Comparison of ENCODE assay signal across 9 mouse cellular contexts in the genomic region with DNA sequence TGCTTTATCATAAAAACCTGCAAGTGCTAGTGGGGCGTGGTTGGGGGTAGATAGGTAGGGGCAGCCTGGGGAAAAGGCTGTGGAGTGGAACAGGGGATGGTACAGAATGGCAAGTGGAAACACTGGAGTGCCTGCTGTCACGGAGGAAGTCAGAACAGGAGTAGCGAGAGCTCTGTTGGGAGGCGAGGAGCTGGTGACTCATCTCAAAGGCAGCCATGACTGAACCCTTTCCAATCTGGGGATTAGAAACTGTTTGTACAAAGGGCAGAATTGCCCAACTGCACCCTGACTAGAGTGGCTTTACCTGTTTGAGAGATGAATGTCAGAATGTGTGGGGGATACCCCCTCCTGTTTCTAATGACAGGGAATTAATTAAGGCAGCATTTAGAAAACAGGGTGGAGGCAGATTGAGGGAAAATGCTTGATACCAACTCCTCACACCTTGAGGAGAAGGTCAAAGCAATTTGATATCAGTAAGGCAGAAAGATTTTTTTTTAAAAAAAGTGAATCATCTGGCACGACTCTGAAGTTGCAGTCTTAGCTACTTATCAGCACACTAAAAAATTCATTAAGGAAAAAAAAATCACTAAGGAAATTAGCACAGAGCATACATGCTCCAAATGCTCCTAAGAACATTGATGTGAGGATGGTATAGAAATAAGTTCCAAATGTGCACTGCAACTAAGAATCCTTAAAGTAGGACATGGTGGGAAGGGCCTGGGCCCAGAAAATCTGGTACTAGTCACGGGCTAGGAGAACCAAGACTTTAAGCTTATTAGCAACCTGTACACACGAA. TPM values are rescaled to one million over a fixed set of nuclear protein-coding genes. Genes with fewer than 3 reads are reported as not detected.
A peak's percentile ranks its signal among the peaks of the same experiment; 100 is the strongest.
DNase-seq lines count a peak whose midpoint lies in the region; ATAC-seq and TF ChIP-seq lines count a peak whose summit lies in the region.
"Had no signal": no experiment of that assay in that cellular context is flagged by ENCODE, and none has a peak within 500 bp of the region (broad histone marks: within the 10 kb centered on the region; RNA-seq: fewer than 3 reads in every experiment).

No protein-coding gene starts in this region.

- no peaks in the 10 kb centered on the region for H3K4me1 ChIP-seq in limb, embryonic 14.5 days (ENCODE audit: control insufficient read depth, insufficient read depth, low read length)
- H3K4me1 ChIP-seq in limb, embryonic 10.5 days, result no peaks in the 10 kb centered on the region
- H3K4me1 ChIP-seq in embryonic facial prominence, embryonic 10.5 days, result no peaks in the 10 kb centered on the region
- H3K4me1 ChIP-seq in lung, embryonic 16.5 days (replicated peaks; ENCODE audit: control insufficient read depth, insufficient read depth, low read length), result no peaks in the 10 kb centered on the region
- H3K4me1 ChIP-seq in hindbrain, embryonic 14.5 days (replicated peaks; ENCODE audit: control insufficient read depth, insufficient read depth, low read length), result no peaks in the 10 kb centered on the region
- H3K4me1 ChIP-seq: forebrain, embryonic 10.5 days had no signal

- H3K27me3 ChIP-seq in limb, embryonic 14.5 days (ENCODE audit: control insufficient read depth, insufficient read depth, low read length), result no peaks in the 10 kb centered on the region
- no peaks in the 10 kb centered on the region for H3K27me3 ChIP-seq in limb, embryonic 10.5 days (ENCODE audit: low read depth, poor library complexity, severe bottlenecking)
- H3K27me3 ChIP-seq in embryonic facial prominence, embryonic 10.5 days (replicated peaks; ENCODE audit: low read depth, poor library complexity, severe bottlenecking), result no peaks in the 10 kb centered on the region
- H3K27me3 ChIP-seq in lung, embryonic 16.5 days (ENCODE audit: control insufficient read depth, insufficient read depth, low read depth, low read length), result no peaks in the 10 kb centered on the region
- H3K27me3 ChIP-seq in hindbrain, embryonic 14.5 days (ENCODE audit: control insufficient read depth, insufficient read depth, low read length), result no peaks in the 10 kb centered on the region

- no peak overlapping the region for H3K4me2 ChIP-seq in limb, embryonic 14.5 days (replicated peaks; ENCODE audit: low read depth, low read length, severe bottlenecking)
- H3K4me2 ChIP-seq in lung, embryonic 16.5 days (ENCODE audit: low read depth, low read length), result no peak overlapping the region
- no peak overlapping the region for H3K4me2 ChIP-seq in hindbrain, embryonic 14.5 days (replicated peaks)

- no peak for ATAC-seq in limb, embryonic 14.5 days (ENCODE audit: low FRiP score, low read depth)
- peak; percentile 94 for ATAC-seq in lung, embryonic 16.5 days (ENCODE audit: low read depth)
- ATAC-seq in granulocyte monocyte progenitor cell, adult 5-6 weeks (replicated peaks; ENCODE audit: poor library complexity, severe bottlenecking), result no peak
- ATAC-seq in hindbrain, embryonic 14.5 days (ENCODE audit: low FRiP score), result no peak

- peak; percentile 46 for DNase-seq in limb, embryonic 14.5 days (ENCODE audit: low spot score)
- no peak for DNase-seq in limb, embryonic 10.5 days (ENCODE audit: low spot score)
- peak; percentile 9 for DNase-seq in embryonic facial prominence, embryonic 10.5 days (ENCODE audit: low spot score)
- peak; percentile 63 to 69 for DNase-seq in urinary bladder, postnatal 36 days (ENCODE audit: low spot score in 2 of 2)
- DNase-seq in thymus, postnatal 0 days (ENCODE audit: low spot score), result no peak
- DNase-seq in hindbrain, embryonic 14.5 days (ENCODE audit: low spot score), result no peak

- H3K36me3 ChIP-seq in limb, embryonic 14.5 days (ENCODE audit: control insufficient read depth, insufficient read depth, low read length), result no peaks in the 10 kb centered on the region
- H3K36me3 ChIP-seq in limb, embryonic 10.5 days, result no peaks in the 10 kb centered on the region
- no peaks in the 10 kb centered on the region for H3K36me3 ChIP-seq in embryonic facial prominence, embryonic 10.5 days (replicated peaks)
- no peaks in the 10 kb centered on the region for H3K36me3 ChIP-seq in lung, embryonic 16.5 days (ENCODE audit: control insufficient read depth, insufficient read depth, low read length)
- H3K36me3 ChIP-seq in hindbrain, embryonic 14.5 days (replicated peaks; ENCODE audit: control insufficient read depth, insufficient read depth), result no peaks in the 10 kb centered on the region
- H3K36me3 ChIP-seq: forebrain, embryonic 10.5 days had no signal

- no peak overlapping the region for H3K4me3 ChIP-seq in limb, embryonic 14.5 days (replicated peaks; ENCODE audit: low read length)
- H3K4me3 ChIP-seq in limb, embryonic 10.5 days, result no peak overlapping the region
- no peak overlapping the region for H3K4me3 ChIP-seq in embryonic facial prominence, embryonic 10.5 days
- no peak overlapping the region for H3K4me3 ChIP-seq in lung, embryonic 16.5 days (ENCODE audit: low read length)
- H3K4me3 ChIP-seq in hindbrain, embryonic 14.5 days (replicated peaks; ENCODE audit: low read length), result no peak overlapping the region
- H3K4me3 ChIP-seq: forebrain, embryonic 10.5 days had no signal

- no peak overlapping the region for H3K9ac ChIP-seq in limb, embryonic 14.5 days (ENCODE audit: low read depth, low read length, severe bottlenecking)
- H3K9ac ChIP-seq in lung, embryonic 16.5 days (ENCODE audit: low read length), result no peak overlapping the region
- H3K9ac ChIP-seq in hindbrain, embryonic 14.5 days, result no peak overlapping the region

- no peak for TF ChIP-seq POLR2A in limb, embryonic 14.5 days (IDR thresholded peaks at IDR 0.05; ENCODE audit: borderline replicate concordance, extremely low read depth, insufficient read depth, insufficient read length)

- H3K27ac ChIP-seq in limb, embryonic 14.5 days (replicated peaks; ENCODE audit: low read depth, low read length), result no peak overlapping the region
- no peak overlapping the region for H3K27ac ChIP-seq in limb, embryonic 10.5 days
- no peak overlapping the region for H3K27ac ChIP-seq in embryonic facial prominence, embryonic 10.5 days (replicated peaks)
- no peak overlapping the region for H3K27ac ChIP-seq in lung, embryonic 16.5 days (ENCODE audit: low read length)
- no peak overlapping the region for H3K27ac ChIP-seq in hindbrain, embryonic 14.5 days
- H3K27ac ChIP-seq: forebrain, embryonic 10.5 days had no signal

- WGBS in limb, embryonic 14.5 days, result 63% methylated on average over 7 of the region's 7 CpGs
- 77% methylated on average over 7 of the region's 7 CpGs for WGBS in limb, embryonic 10.5 days
- 70% methylated on average over 7 of the region's 7 CpGs for whole genome bisulfite sequencing in embryonic facial prominence, embryonic 10.5 days
- 51% methylated on average over 7 of the region's 7 CpGs for WGBS in lung, embryonic 16.5 days
- 76% methylated on average over 7 of the region's 7 CpGs for WGBS in hindbrain, embryonic 14.5 days

- H3K9me3 ChIP-seq in limb, embryonic 14.5 days (ENCODE audit: control insufficient read depth, low read length), result no peaks in the 10 kb centered on the region
- H3K9me3 ChIP-seq in limb, embryonic 10.5 days (replicated peaks), result no peaks in the 10 kb centered on the region
- H3K9me3 ChIP-seq in embryonic facial prominence, embryonic 10.5 days, result no peaks in the 10 kb centered on the region
- no peaks in the 10 kb centered on the region for H3K9me3 ChIP-seq in lung, embryonic 16.5 days (ENCODE audit: control insufficient read depth, low read length)
- no peaks in the 10 kb centered on the region for H3K9me3 ChIP-seq in hindbrain, embryonic 14.5 days (ENCODE audit: control insufficient read depth, low read length)
- H3K9me3 ChIP-seq: forebrain, embryonic 10.5 days had no signal

RNA-seq across cellular contexts. Expression of a gene that starts 54.7 kb away (rescaled TPM):
- polyA plus RNA-seq in limb, embryonic 14.5 days (2012; rRNA removed), result 12.1 and 14.6 TPM in 2 replicates
- 25.0 and 27.5 TPM in 2 replicates for polyA plus RNA-seq in limb, embryonic 14.5 days (2014; fragmentation: Nextera tagmentation; extraction: Ambion mirVana)
- 17.1 and 17.2 TPM in 2 replicates for polyA plus RNA-seq in limb, embryonic 10.5 days (2016; fragmentation: Nextera tagmentation; extraction: Ambion mirVana)
- polyA plus RNA-seq in embryonic facial prominence, embryonic 10.5 days (2016; fragmentation: Nextera tagmentation; extraction: Ambion mirVana), result 20.4 and 21.7 TPM in 2 replicates
- polyA plus RNA-seq in lung, embryonic 16.5 days (2015; fragmentation: Nextera tagmentation; extraction: Ambion mirVana), result 9.9 and 15.4 TPM in 2 replicates
- 51.3 and 67.2 TPM in 2 replicates for total RNA-seq in granulocyte monocyte progenitor cell, adult 5-6 weeks (2014; fragmentation: Nextera tagmentation)
- 82.0 and 86.3 TPM in 2 replicates for total RNA-seq in granulocyte monocyte progenitor cell, adult 5-6 weeks (2017)
- 34.5 and 41.7 TPM in 2 replicates for polyA plus RNA-seq in thymus, postnatal 0 days (2015; fragmentation: Nextera tagmentation; extraction: Ambion mirVana)
- 14.3 and 16.1 TPM in 2 replicates for polyA plus RNA-seq in hindbrain, embryonic 14.5 days (2014; fragmentation: Nextera tagmentation; extraction: Ambion mirVana)

Comparison
In these comparisons a context has a peak if more than half of its experiments do, and no peak if none do; other contexts are left out.
1. DNase-seq: peak in limb, embryonic 14.5 days (single experiment), embryonic facial prominence, embryonic 10.5 days (single experiment) and urinary bladder, postnatal 36 days (2 of 2); none in limb, embryonic 10.5 days (single experiment), thymus, postnatal 0 days (single experiment) and hindbrain, embryonic 14.5 days (single experiment).